14 mouse cellular contexts compared by ENCODE assay signal in genomic region chr19:41816915-41817314, GRCm38 (mm10). TPM values are rescaled to one million over a fixed set of nuclear protein-coding genes. Genes with fewer than 3 reads are reported as not detected.
A peak's percentile ranks its signal among the peaks of the same experiment; 100 is the strongest.
DNase-seq lines count a peak whose midpoint lies in the region; ATAC-seq and TF ChIP-seq lines count a peak whose summit lies in the region.
"Had no signal": no experiment of that assay in that cellular context is flagged by ENCODE, and none has a peak within 500 bp of the region (broad histone marks: within the 10 kb centered on the region; RNA-seq: fewer than 3 reads in every experiment).

No protein-coding gene starts in this region.

- 41% methylated on average over 5 of the region's 5 CpGs for WGBS in heart, embryonic 16.5 days
- 39% methylated on average over 5 of the region's 5 CpGs for WGBS in limb, embryonic 14.5 days

- no peak for TF ChIP-seq POLR2A in limb, embryonic 14.5 days (IDR thresholded peaks at IDR 0.05; ENCODE audit: borderline replicate concordance, extremely low read depth, insufficient read depth, insufficient read length)

- H3K4me3 ChIP-seq in heart, embryonic 16.5 days (ENCODE audit: low read length), result no peak overlapping the region
- no peak overlapping the region for H3K4me3 ChIP-seq in limb, embryonic 14.5 days (replicated peaks; ENCODE audit: low read length)
- H3K4me3 ChIP-seq: forebrain, embryonic 12.5 days; heart, embryonic 15.5 days had no signal

- H3K9ac ChIP-seq in heart, embryonic 16.5 days (ENCODE audit: low read length), result no peak overlapping the region
- H3K9ac ChIP-seq in limb, embryonic 14.5 days (ENCODE audit: low read depth, low read length, severe bottlenecking), result no peak overlapping the region
- H3K9ac ChIP-seq: forebrain, embryonic 12.5 days; heart, embryonic 15.5 days had no signal

- H3K4me1 ChIP-seq in heart, embryonic 16.5 days (ENCODE audit: control insufficient read depth, insufficient read depth, low read length), result peaks cover 12% of the 10 kb centered on the region
- peaks cover 6% of the 10 kb centered on the region; the same call in 1 of the 2 replicates for H3K4me1 ChIP-seq in limb, embryonic 14.5 days (ENCODE audit: control insufficient read depth, insufficient read depth, low read length)
- H3K4me1 ChIP-seq: forebrain, embryonic 12.5 days had no signal

- H3K9me3 ChIP-seq in heart, embryonic 16.5 days (replicated peaks; ENCODE audit: control insufficient read depth, low read length), result no peaks in the 10 kb centered on the region
- no peaks in the 10 kb centered on the region for H3K9me3 ChIP-seq in limb, embryonic 14.5 days (ENCODE audit: control insufficient read depth, low read length)
- H3K9me3 ChIP-seq: forebrain, embryonic 12.5 days; heart, embryonic 15.5 days had no signal

- H3K36me3 ChIP-seq in heart, embryonic 16.5 days (ENCODE audit: control insufficient read depth, insufficient read depth), result no peaks in the 10 kb centered on the region
- H3K36me3 ChIP-seq in limb, embryonic 14.5 days (ENCODE audit: control insufficient read depth, insufficient read depth, low read length), result no peaks in the 10 kb centered on the region
- H3K36me3 ChIP-seq: forebrain, embryonic 12.5 days; heart, embryonic 15.5 days had no signal

- H3K27ac ChIP-seq in heart, embryonic 16.5 days (ENCODE audit: low read length), result peak overlapping the region; percentile 4; the same call in 1 of the 2 replicates
- H3K27ac ChIP-seq in limb, embryonic 14.5 days (replicated peaks; ENCODE audit: low read depth, low read length), result peak overlapping the region; percentile 63; the same call in 1 of the 2 replicates
- H3K27ac ChIP-seq: forebrain, embryonic 12.5 days had no signal

- DNase-seq in heart, adult 8-10 months (ENCODE audit: low spot score), result no peak
- peak; percentile 31 for DNase-seq in ES-CJ7 (ENCODE audit: low read depth, low spot score)
- DNase-seq in adipocyte (ENCODE audit: low spot score), result peak; percentile 95
- DNase-seq in limb, embryonic 14.5 days (ENCODE audit: low spot score), result peak; percentile 41
- no peak for DNase-seq in thymus, postnatal 4 days
- DNase-seq in ovary, adult 18-20 months (ENCODE audit: low spot score), result no peak
- DNase-seq in thymus, postnatal 14 days, result no peak
- DNase-seq: cerebellum, adult 11 months; kidney, postnatal 14 days; liver; right cerebral cortex, postnatal 14 days had no signal

- H3K27me3 ChIP-seq in heart, embryonic 16.5 days (ENCODE audit: control insufficient read depth, insufficient read depth, low read length), result no peaks in the 10 kb centered on the region
- no peaks in the 10 kb centered on the region for H3K27me3 ChIP-seq in limb, embryonic 14.5 days (ENCODE audit: control insufficient read depth, insufficient read depth, low read length)
- H3K27me3 ChIP-seq: forebrain, embryonic 12.5 days; heart, embryonic 15.5 days had no signal

- no peak for ATAC-seq in heart, embryonic 16.5 days (replicated peaks; ENCODE audit: extremely low read depth, insufficient read depth, low FRiP score)
- ATAC-seq in limb, embryonic 14.5 days (ENCODE audit: low FRiP score, low read depth), result peak; percentile 75

- no peak overlapping the region for H3K4me2 ChIP-seq in heart, embryonic 16.5 days (ENCODE audit: low read depth, low read length)
- H3K4me2 ChIP-seq in limb, embryonic 14.5 days (replicated peaks; ENCODE audit: low read depth, low read length, severe bottlenecking), result 0 out of 2 replicates have a peak overlapping the region, but pooled peaks have one; percentile 9
- H3K4me2 ChIP-seq: forebrain, embryonic 12.5 days; heart, embryonic 15.5 days had no signal

RNA-seq across cellular contexts. Expression of gene Frat1, which starts 12.9 kb away (rescaled TPM):
- polyA plus RNA-seq in heart, embryonic 16.5 days (2015; fragmentation: Nextera tagmentation; extraction: Ambion mirVana), result 2.4 and 2.7 TPM in 2 replicates
- 1 to 10 TPM; 1.9 to 4.5 (median 3.4) TPM for total RNA-seq in heart, adult 8-10 months (2022)
- polyA plus RNA-seq in limb, embryonic 14.5 days (2012; rRNA removed), result 1.5 and 1.9 TPM in 2 replicates
- 4.6 and 4.9 TPM in 2 replicates for polyA plus RNA-seq in limb, embryonic 14.5 days (2014; fragmentation: Nextera tagmentation; extraction: Ambion mirVana)

RNA-seq across cellular contexts. Expression of gene Arhgap19, which starts 15.1 kb away (rescaled TPM):
- polyA plus RNA-seq in heart, embryonic 16.5 days (2015; fragmentation: Nextera tagmentation; extraction: Ambion mirVana), result 12.7 and 13.6 TPM in 2 replicates
- total RNA-seq in heart, adult 8-10 months (2022), result 1 to 10 TPM; 1.6 to 2.6 (median 2.0) TPM
- polyA plus RNA-seq in limb, embryonic 14.5 days (2012; rRNA removed), result 19.7 and 19.9 TPM in 2 replicates
- polyA plus RNA-seq in limb, embryonic 14.5 days (2014; fragmentation: Nextera tagmentation; extraction: Ambion mirVana), result 18.8 and 19.1 TPM in 2 replicates

RNA-seq across cellular contexts. Expression of gene Frat2, which starts 31.0 kb away (rescaled TPM):
- polyA plus RNA-seq in heart, embryonic 16.5 days (2015; fragmentation: Nextera tagmentation; extraction: Ambion mirVana), result 1.9 and 2.8 TPM in 2 replicates
- total RNA-seq in heart, adult 8-10 months (2022), result 1 to 10 TPM; 2.2 to 4.6 (median 2.5) TPM
- polyA plus RNA-seq in limb, embryonic 14.5 days (2012; rRNA removed), result 3.6 and 4.7 TPM in 2 replicates
- polyA plus RNA-seq in limb, embryonic 14.5 days (2014; fragmentation: Nextera tagmentation; extraction: Ambion mirVana), result 1.9 and 3.2 TPM in 2 replicates

Comparison
In these comparisons a context has a peak if more than half of its experiments do, and no peak if none do; other contexts are left out.
1. DNase-seq: peak in ES-CJ7 (single experiment), adipocyte (single experiment) and limb, embryonic 14.5 days (single experiment); none in heart, adult 8-10 months (single experiment), thymus, postnatal 4 days (single experiment), ovary, adult 18-20 months (single experiment) and thymus, postnatal 14 days (single experiment).